Mouse (Mus musculus) limb, embryonic 12.5 days (tissue): ENCODE measurements around the gene Hypk. TPM values are rescaled to one million over a fixed set of nuclear protein-coding genes. Genes with fewer than 3 reads are reported as not detected.
"Not testable (repeated sequence)": the region's sequence is repeated elsewhere in the genome, so short reads cannot be mapped to it uniquely, and the experiment has no call there.

ENCODE experiments used
- ATAC-seq: fragments of 200-750 bp; cut with Nextera tagmentation; 2 replicates; pipeline ENCODE4 v1.8.0; 2017; ENCODE audit warnings: low read depth, moderate TSS enrichment; ENCODE audit not compliant: insufficient number of reproducible peaks, insufficient read depth, low FRiP score, low TSS enrichment
- H3K27ac ChIP-seq: fragments of 300-500 bp; sonication (generic); 2 replicates; pipeline ENCODE4 v1.5.1; 2016; ENCODE audit warnings: mild to moderate bottlenecking, moderate library complexity
- H3K27me3 ChIP-seq: fragments of 300-500 bp; sonication (generic); 2 replicates; pipeline ENCODE4 v1.6.1; 2016; ENCODE audit warnings: mild to moderate bottlenecking, moderate library complexity
- H3K36me3 ChIP-seq: fragments of 300-500 bp; sonication (generic); 2 replicates; pipeline ENCODE4 v1.6.1; 2016; ENCODE audit warnings: mild to moderate bottlenecking, moderate library complexity
- H3K4me1 ChIP-seq: fragments of 300-500 bp; sonication (generic); replicated peaks from 2 replicates; pipeline ENCODE4 v1.6.1; 2016
- H3K4me2 ChIP-seq: fragments of 300-500 bp; sonication (generic); 2 replicates; pipeline ENCODE4 v1.6.1; 2016; ENCODE audit warnings: mild to moderate bottlenecking, moderate library complexity
- H3K4me3 ChIP-seq: fragments of 300-500 bp; sonication (generic); replicated peaks from 2 replicates; pipeline ENCODE4 v1.5.1; 2016; ENCODE audit warnings: mild to moderate bottlenecking
- H3K9ac ChIP-seq: fragments of 300-500 bp; sonication (generic); replicated peaks from 2 replicates; pipeline ENCODE4 v1.6.1; 2016; ENCODE audit warnings: mild to moderate bottlenecking, moderate library complexity
- H3K9me3 ChIP-seq: fragments of 300-500 bp; sonication (generic); 2 replicates; pipeline ENCODE4 v1.6.1; 2016; ENCODE audit warnings: mild to moderate bottlenecking, moderate library complexity
- WGBS: fragments of 180-500 bp; shearing (Covaris S2); methylation state at CpG from one replicate; pipeline ENCODE4 v1.1.7; 2016; 5-methylcytosine and 5-hydroxymethylcytosine counted together
- polyA plus RNA-seq: library from polyadenylated mRNA; unstranded; fragments of >200 nt; fragmentation: Nextera tagmentation; extraction: Ambion mirVana; gene quantifications from 2 replicates; pipeline ENCODE4 v1.2.1, GENCODE M21; 2016

The Hypk gene
- polyA plus RNA-seq, 1 experiment from 2014 or later = 153 TPM

GRCm38 (mm10) chr2:121473301-121474179 is 20.4 kb downstream of the Hypk start, which contains the start of gene Mfap1b:
Gene Mfap1b (minus strand): TSS chr2:121474067.
- peak within 1 kb of the TSS; percentile 59 for H3K4me3 ChIP-seq
- not testable (repeated sequence) for H3K36me3 ChIP-seq, H3K27me3 ChIP-seq, H3K9me3 ChIP-seq, H3K27ac ChIP-seq, H3K4me1 ChIP-seq
- WGBS = 6% methylated on average over 41 of the region's 41 CpGs
- H3K4me2 ChIP-seq = peak within 1 kb of the TSS; percentile 81
- peak within 1 kb of the TSS; percentile 60 for H3K9ac ChIP-seq
- ATAC-seq = peak; percentile 81

GRCm38 (mm10) chr2:121474180-121474535 is 21.1 kb downstream of the Hypk start:
- H3K36me3 ChIP-seq = peaks cover 7% of the 10 kb centered on the region; the same call in 1 of the 2 replicates
- ATAC-seq = peak; percentile 40; the same call in 1 of the 2 replicates
- H3K27ac ChIP-seq = no peak overlapping the region
- H3K4me1 ChIP-seq = no peaks in the 10 kb centered on the region
- 0 out of 2 replicates have a peak overlapping the region, but pooled peaks have one; percentile 60 for H3K9ac ChIP-seq
- no peaks in the 10 kb centered on the region for H3K27me3 ChIP-seq
- peak overlapping the region; percentile 81 for H3K4me2 ChIP-seq
- peak overlapping the region; percentile 59 for H3K4me3 ChIP-seq
- H3K9me3 ChIP-seq = no peaks in the 10 kb centered on the region
- WGBS = 30% methylated on average over 8 of the region's 8 CpGs

GRCm38 (mm10) chr2:121475306-121475705 is 22.2 kb downstream of the Hypk start:
- 93% methylated on average over 2 of the region's 2 CpGs for WGBS
- not testable (repeated sequence) for H3K9me3 ChIP-seq, ATAC-seq, H3K4me2 ChIP-seq, H3K4me3 ChIP-seq, H3K9ac ChIP-seq, H3K4me1 ChIP-seq, H3K27me3 ChIP-seq, H3K27ac ChIP-seq, H3K36me3 ChIP-seq

GRCm38 (mm10) chr2:121477491-121478266 is 24.6 kb downstream of the Hypk start:
- WGBS = 87% methylated on average over 3 of the region's 3 CpGs
- no peak overlapping the region for H3K4me2 ChIP-seq
- H3K9me3 ChIP-seq = no peaks in the 10 kb centered on the region
- H3K27ac ChIP-seq = no peak overlapping the region
- no peak for ATAC-seq
- H3K4me1 ChIP-seq = no peaks in the 10 kb centered on the region
- no peak overlapping the region for H3K4me3 ChIP-seq
- H3K36me3 ChIP-seq = no peaks in the 10 kb centered on the region
- H3K27me3 ChIP-seq = no peaks in the 10 kb centered on the region
- no peak overlapping the region for H3K9ac ChIP-seq

- WGBS = 60% methylated on average over 3 of the region's 3 CpGs
- H3K27ac ChIP-seq = no peak overlapping the region
- ATAC-seq = no peak
- H3K27me3 ChIP-seq = no peaks in the 10 kb centered on the region
- no peak overlapping the region for H3K9ac ChIP-seq
- no peak overlapping the region for H3K4me3 ChIP-seq
- H3K36me3 ChIP-seq = no peaks in the 10 kb centered on the region
- H3K9me3 ChIP-seq = no peaks in the 10 kb centered on the region
- H3K4me1 ChIP-seq = 0 out of 2 replicates have a peak, but pooled peaks cover 4% of the 10 kb centered on the region
- no peak overlapping the region for H3K4me2 ChIP-seq
Observed at GRCm38 (mm10) chr2:121480498-121480897, 27.4 kb downstream of the Hypk start.

GRCm38 (mm10) chr2:121480916-121481315 is 27.8 kb downstream of the Hypk start:
- H3K36me3 ChIP-seq, H3K9ac ChIP-seq, H3K9me3 ChIP-seq, H3K4me3 ChIP-seq, H3K4me1 ChIP-seq, H3K4me2 ChIP-seq, ATAC-seq, H3K27me3 ChIP-seq, H3K27ac ChIP-seq: not testable (repeated sequence)
- 83% methylated on average over 13 of the region's 13 CpGs for WGBS

- Histone ChIP-seq H3K4me3 (no peak overlapping the region), H3K4me1 (0 out of 2 replicates have a peak, but pooled peaks cover 4% of the 10 kb centered on the region), H3K36me3 (no peaks in the 10 kb centered on the region), H3K27me3 (no peaks in the 10 kb centered on the region), H3K9me3 (no peaks in the 10 kb centered on the region), H3K4me2 (no peak overlapping the region), H3K9ac (no peak overlapping the region), H3K27ac (no peak overlapping the region)
- 38% methylated on average over 8 of the region's 8 CpGs for WGBS
- ATAC-seq = no peak
Observed at GRCm38 (mm10) chr2:121483576-121483975, 30.5 kb downstream of the Hypk start.

GRCm38 (mm10) chr2:121484403-121484802 is 31.3 kb downstream of the Hypk start:
- H3K27ac ChIP-seq, H3K4me2 ChIP-seq, H3K4me1 ChIP-seq, H3K4me3 ChIP-seq, ATAC-seq, H3K9ac ChIP-seq, H3K27me3 ChIP-seq, H3K36me3 ChIP-seq, H3K9me3 ChIP-seq: not testable (repeated sequence)
- WGBS = 77% methylated on average over 2 of the region's 2 CpGs

- not testable (repeated sequence) for H3K4me1 ChIP-seq, H3K4me3 ChIP-seq, ATAC-seq, H3K4me2 ChIP-seq, H3K27me3 ChIP-seq, H3K9ac ChIP-seq, H3K9me3 ChIP-seq, H3K27ac ChIP-seq
- peaks cover 11% of the 10 kb centered on the region; the same call in 1 of the 2 replicates for H3K36me3 ChIP-seq
- WGBS = 72% methylated on average over 2 of the region's 6 CpGs
Observed at GRCm38 (mm10) chr2:121501550-121501949, 48.5 kb downstream of the Hypk start.

GRCm38 (mm10) chr2:121505942-121506882 is 53.1 kb downstream of the Hypk start, which contains the start of the genes Mfap1a and Wdr76:
Gene Mfap1a (minus strand): TSS chr2:121506665.
Gene Wdr76 (plus strand): TSS chr2:121506723.
- WGBS = 4% methylated on average over 42 of the region's 42 CpGs
- peak within 1 kb of the TSS; percentile 70 for H3K9ac ChIP-seq
- H3K4me3 ChIP-seq = peak within 1 kb of the TSS; percentile 59
- peak; percentile 93 for ATAC-seq
- H3K4me2 ChIP-seq = peak within 1 kb of the TSS; percentile 67
- 0 out of 2 replicates have a peak within 1 kb of the TSS, but pooled peaks have one; percentile 45 for H3K27ac ChIP-seq
- peaks cover 17% of the 10 kb centered on the region for H3K4me1 ChIP-seq
- not testable (repeated sequence) for H3K9me3 ChIP-seq, H3K27me3 ChIP-seq
- H3K36me3 ChIP-seq = peaks cover 22% of the 10 kb centered on the region
